Mouse (Mus musculus): ENCODE results near the gene Tbc1d23.

Tbc1d23 gene

DNA sequence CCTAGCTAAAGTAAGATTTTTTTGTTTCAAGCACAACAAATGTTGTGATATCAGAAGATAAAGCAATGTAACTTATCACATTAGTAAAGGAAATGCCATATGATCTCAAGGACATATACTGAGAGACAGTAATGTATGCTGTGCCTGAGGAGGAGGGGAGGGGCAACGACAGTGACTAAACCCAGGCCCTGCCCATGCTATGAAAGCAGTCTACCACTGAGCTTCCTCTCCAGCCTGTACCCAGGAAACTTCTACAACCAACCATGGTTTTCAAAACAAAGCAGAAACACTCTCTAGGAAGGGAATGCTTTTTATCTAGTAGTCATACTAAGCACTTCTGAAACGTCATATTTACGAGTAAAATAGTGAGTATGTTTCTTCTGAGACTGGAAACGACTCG is 68.5 kb downstream of the Tbc1d23 start:
- no peak for DNase-seq (ENCODE audit: low spot score)

GRCm38 (mm10) chr16:57159835-57160234 is 71.5 kb downstream of the Tbc1d23 start:
- no peak for DNase-seq (ENCODE audit: low spot score)

- no peak for DNase-seq (ENCODE audit: low spot score)
Observed at GRCm38 (mm10) chr16:57157728-57158127, 73.6 kb downstream of the Tbc1d23 start.

DNA sequence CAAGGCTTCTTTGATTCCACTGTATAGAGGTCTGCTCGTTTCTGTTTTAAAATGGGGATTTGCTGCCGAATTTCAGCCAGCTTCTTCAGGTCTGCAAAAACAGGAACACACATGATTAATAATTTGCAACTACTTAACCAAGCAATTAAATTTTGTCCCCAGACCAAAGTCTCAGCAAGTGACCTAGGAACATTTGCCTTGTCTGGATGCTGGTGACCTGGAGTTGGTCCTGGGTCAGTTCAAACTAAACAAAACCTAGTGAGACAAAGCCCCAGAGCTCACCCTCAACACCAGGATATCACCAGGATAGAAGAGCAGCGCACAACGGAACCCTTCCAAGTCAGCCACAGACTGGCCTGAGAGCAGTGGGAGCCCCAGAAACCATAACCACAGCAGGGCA is 74.2 kb downstream of the Tbc1d23 start:
- no peak for DNase-seq (ENCODE audit: low spot score)

GRCm38 (mm10) chr16:57155899-57156298 is 75.4 kb downstream of the Tbc1d23 start:
- DNase-seq (ENCODE audit: low spot score), result no peak

DNA sequence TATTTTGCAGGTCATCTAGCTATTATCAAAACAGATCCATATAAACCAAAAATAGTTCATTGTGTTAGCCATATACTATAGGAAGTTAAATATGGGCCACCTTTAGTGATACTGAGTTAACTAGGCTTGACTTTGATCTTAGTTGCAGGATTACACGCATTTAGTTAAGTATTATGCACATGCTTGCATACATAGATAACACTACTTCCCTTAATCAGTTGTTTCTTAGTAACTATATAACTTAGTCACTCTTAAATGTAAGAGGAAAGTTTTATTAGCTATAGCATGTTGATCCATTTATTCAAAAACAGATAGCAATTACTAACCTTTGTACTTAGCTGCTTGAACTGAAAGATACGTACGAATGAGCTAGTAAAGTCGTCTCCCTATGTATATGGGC is 79.9 kb downstream of the Tbc1d23 start:
- no peak for DNase-seq (ENCODE audit: low spot score)

DNA sequence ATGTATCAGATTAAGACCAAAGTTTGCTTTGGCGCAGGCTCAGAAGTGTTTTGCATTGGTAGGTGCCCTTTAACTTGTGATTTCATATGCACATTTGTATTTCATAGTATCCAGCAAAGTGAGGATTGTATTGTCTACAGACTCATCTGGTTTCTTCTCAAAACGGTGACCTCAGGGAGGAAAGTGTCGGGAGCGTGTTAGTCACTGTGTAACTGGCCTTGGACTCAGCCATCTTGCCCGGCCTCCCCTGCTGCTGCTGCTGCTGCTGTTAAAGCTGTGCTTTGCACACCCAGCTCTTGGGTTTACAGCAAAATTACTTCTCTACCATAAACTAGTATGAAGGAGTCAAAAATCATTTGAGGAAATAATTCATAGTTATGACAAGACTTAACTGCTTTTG is 86.6 kb downstream of the Tbc1d23 start:
- no peak for DNase-seq (ENCODE audit: low spot score)

- DNase-seq (ENCODE audit: low spot score), result no peak
Observed at GRCm38 (mm10) chr16:57133611-57134010, 97.7 kb downstream of the Tbc1d23 start.

- DNase-seq (ENCODE audit: low spot score), result no peak
Observed at GRCm38 (mm10) chr16:57132326-57132725, 99.0 kb downstream of the Tbc1d23 start.

DNA sequence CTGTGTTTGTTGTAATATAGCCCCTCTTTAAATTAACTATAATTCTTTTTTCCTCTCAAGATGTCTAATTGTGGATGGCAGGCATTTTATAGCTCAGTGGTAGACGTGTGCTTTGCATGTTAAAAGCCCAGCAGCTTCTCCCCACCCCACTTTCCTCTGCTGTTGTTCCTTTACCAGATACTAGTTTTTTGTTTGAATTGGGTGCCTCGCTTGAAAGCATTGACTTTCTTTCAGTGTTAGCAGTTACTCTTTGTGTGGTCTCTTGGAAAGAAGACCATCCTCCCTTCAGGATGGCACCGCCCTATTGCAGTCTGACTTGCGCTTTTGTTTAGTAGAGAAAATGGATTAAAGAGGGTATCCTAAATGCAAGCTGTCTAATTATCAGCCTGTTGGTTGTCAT is 99.8 kb downstream of the Tbc1d23 start:
- DNase-seq (ENCODE audit: low spot score), result no peak

GRCm38 (mm10) chr16:57130752-57131400 is 100.4 kb downstream of the Tbc1d23 start:
- no peak for DNase-seq (ENCODE audit: low spot score)

- DNase-seq (ENCODE audit: low spot score), result no peak
Observed at GRCm38 (mm10) chr16:57127825-57128224, 103.5 kb downstream of the Tbc1d23 start.

GRCm38 (mm10) chr16:57126268-57126667 is 105.0 kb downstream of the Tbc1d23 start:
- DNase-seq (ENCODE audit: low spot score), result no peak

- DNase-seq (ENCODE audit: low spot score), result no peak
Observed at GRCm38 (mm10) chr16:57122682-57123445, 108.4 kb downstream of the Tbc1d23 start.

GRCm38 (mm10) chr16:57121816-57122415 is 109.4 kb downstream of the Tbc1d23 start:
- DNase-seq (ENCODE audit: low spot score), result peak; percentile 45

- DNase-seq (ENCODE audit: low spot score), result peak; percentile 93
Observed at GRCm38 (mm10) chr16:57120913-57121815, 110.1 kb downstream of the Tbc1d23 start, which contains the start of gene Tomm70a. Gene Tomm70a (plus strand): TSS chr16:57121703.

Measured in testis, postnatal 14 days (tissue).